ENCODE assay signal across 8 mouse cellular contexts in the genomic region with DNA sequence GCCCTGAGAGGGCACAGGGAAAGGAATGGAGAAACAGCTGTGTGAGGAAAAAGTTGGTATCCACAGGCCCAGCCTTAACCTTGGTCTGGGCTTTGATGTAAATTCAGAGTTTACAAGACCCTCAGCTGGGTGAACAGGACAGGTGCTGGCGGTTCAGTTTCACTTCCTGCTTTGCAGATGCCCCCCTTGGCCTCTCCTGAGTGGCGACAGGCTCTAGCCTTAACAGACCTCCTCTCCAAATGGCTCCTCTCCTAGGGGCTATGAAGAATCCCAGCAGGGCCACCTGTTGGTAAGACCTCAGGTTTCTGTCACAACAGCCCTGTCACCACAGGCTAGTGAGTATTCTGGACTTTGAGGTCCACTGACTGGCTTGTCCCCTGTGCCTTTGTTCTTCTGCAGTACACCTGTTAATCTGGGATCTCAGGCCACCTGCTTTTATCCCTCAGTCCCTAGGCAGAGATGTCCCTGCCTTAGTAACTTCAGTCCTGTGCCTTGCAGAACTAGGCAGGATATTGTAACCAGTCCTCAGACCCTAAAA. TPM values are rescaled to one million over a fixed set of nuclear protein-coding genes. Genes with fewer than 3 reads are reported as not detected.
DNase-seq lines count a peak whose midpoint lies in the region; ATAC-seq and TF ChIP-seq lines count a peak whose summit lies in the region.

No protein-coding gene starts in this region.

- H3K27me3 ChIP-seq in lung, embryonic 14.5 days (ENCODE audit: insufficient read depth, low read length): peaks cover 4% of the 10 kb centered on the region; the same call in 1 of the 2 replicates
- peaks cover 14% of the 10 kb centered on the region for H3K27me3 ChIP-seq in embryonic facial prominence, embryonic 13.5 days
- H3K27me3 ChIP-seq in hindbrain, embryonic 15.5 days: peaks cover 18% of the 10 kb centered on the region
- peaks cover 20% of the 10 kb centered on the region for H3K27me3 ChIP-seq in midbrain, embryonic 16.5 days (ENCODE audit: control insufficient read depth, insufficient read depth, low read depth, low read length)

- peak overlapping the region; percentile 80; the same call in 1 of the 2 replicates for H3K4me2 ChIP-seq in lung, embryonic 14.5 days
- H3K4me2 ChIP-seq in embryonic facial prominence, embryonic 13.5 days: peak overlapping the region; percentile 89
- H3K4me2 ChIP-seq in hindbrain, embryonic 15.5 days: peak overlapping the region; percentile 86
- peak overlapping the region; percentile 54; the same call in 1 of the 2 replicates for H3K4me2 ChIP-seq in midbrain, embryonic 16.5 days (ENCODE audit: low read length)

- peaks cover 28% of the 10 kb centered on the region for H3K36me3 ChIP-seq in lung, embryonic 14.5 days (ENCODE audit: insufficient read depth)
- peaks cover 22% of the 10 kb centered on the region for H3K36me3 ChIP-seq in embryonic facial prominence, embryonic 13.5 days
- peaks cover 21% of the 10 kb centered on the region for H3K36me3 ChIP-seq in hindbrain, embryonic 15.5 days
- peaks cover 19% of the 10 kb centered on the region for H3K36me3 ChIP-seq in midbrain, embryonic 16.5 days (ENCODE audit: control insufficient read depth, insufficient read depth, low read length)

- WGBS in lung, embryonic 14.5 days: 36% methylated on average over 2 of the region's 2 CpGs
- 43% methylated on average over 2 of the region's 2 CpGs for WGBS in embryonic facial prominence, embryonic 13.5 days
- WGBS in hindbrain, embryonic 15.5 days: 72% methylated on average over 2 of the region's 2 CpGs
- 66% methylated on average over 2 of the region's 2 CpGs for WGBS in midbrain, embryonic 16.5 days

- no peaks in the 10 kb centered on the region for H3K4me1 ChIP-seq in lung, embryonic 14.5 days (ENCODE audit: insufficient read depth)
- H3K4me1 ChIP-seq in embryonic facial prominence, embryonic 13.5 days: peaks cover 20% of the 10 kb centered on the region
- H3K4me1 ChIP-seq in hindbrain, embryonic 15.5 days (replicated peaks): peaks cover 16% of the 10 kb centered on the region
- H3K4me1 ChIP-seq in midbrain, embryonic 16.5 days (ENCODE audit: control insufficient read depth, insufficient read depth, low read length): peaks cover 11% of the 10 kb centered on the region

- H3K27ac ChIP-seq in lung, embryonic 14.5 days (ENCODE audit: low read depth): no peak overlapping the region
- no peak overlapping the region for H3K27ac ChIP-seq in embryonic facial prominence, embryonic 13.5 days
- peak overlapping the region; percentile 77 for H3K27ac ChIP-seq in hindbrain, embryonic 15.5 days (replicated peaks)
- H3K27ac ChIP-seq in midbrain, embryonic 16.5 days (ENCODE audit: low read length): peak overlapping the region; percentile 26

- no peak for DNase-seq in lung, embryonic 14.5 days
- DNase-seq in lung, postnatal 14 days: no peak
- no peak for DNase-seq in testis, postnatal 10 days (ENCODE audit: low spot score)
- DNase-seq in left cerebral cortex, postnatal 4 days: no peak
- DNase-seq in T-cell, adult 2 months (ENCODE audit: low spot score): no peak

- no peak for TF ChIP-seq CTCF in lung, embryonic 14.5 days (IDR thresholded peaks at IDR 0.05; ENCODE audit: low read depth)

- no peak for ATAC-seq in lung, embryonic 14.5 days (ENCODE audit: insufficient read depth)
- no peak for ATAC-seq in embryonic facial prominence, embryonic 13.5 days (ENCODE audit: insufficient number of reproducible peaks, insufficient read depth, low FRiP score, low TSS enrichment, low read depth)
- ATAC-seq in hindbrain, embryonic 15.5 days (ENCODE audit: low FRiP score, low read depth): no peak
- ATAC-seq in midbrain, embryonic 16.5 days: no peak

- no peaks in the 10 kb centered on the region for H3K9me3 ChIP-seq in lung, embryonic 14.5 days (ENCODE audit: low read depth, low read length)
- H3K9me3 ChIP-seq in embryonic facial prominence, embryonic 13.5 days: no peaks in the 10 kb centered on the region
- H3K9me3 ChIP-seq in hindbrain, embryonic 15.5 days: no peaks in the 10 kb centered on the region
- no peaks in the 10 kb centered on the region for H3K9me3 ChIP-seq in midbrain, embryonic 16.5 days (replicated peaks; ENCODE audit: control insufficient read depth, low read length, poor library complexity, severe bottlenecking)

- intact Hi-C loops in left cerebral cortex, postnatal 4 days (cut with DNase I): loop anchor here (10.0 kb wide), 1 partner anchor 466 kb away; a partner anchor contains a TSS

- 0 out of 2 replicates have a peak overlapping the region, but pooled peaks have one; percentile 69 for H3K9ac ChIP-seq in lung, embryonic 14.5 days
- peak overlapping the region; percentile 82 for H3K9ac ChIP-seq in embryonic facial prominence, embryonic 13.5 days
- H3K9ac ChIP-seq in hindbrain, embryonic 15.5 days: 0 out of 2 replicates have a peak overlapping the region, but pooled peaks have one; percentile 10
- H3K9ac ChIP-seq in midbrain, embryonic 16.5 days (ENCODE audit: low read depth, low read length): peak overlapping the region; percentile 42; the same call in 1 of the 2 replicates

- 0 out of 2 replicates have a peak overlapping the region, but pooled peaks have one; percentile 83 for H3K4me3 ChIP-seq in lung, embryonic 14.5 days (ENCODE audit: low read depth, low read length)
- peak overlapping the region; percentile 86 for H3K4me3 ChIP-seq in embryonic facial prominence, embryonic 13.5 days
- no peak overlapping the region for H3K4me3 ChIP-seq in hindbrain, embryonic 15.5 days
- no peak overlapping the region for H3K4me3 ChIP-seq in midbrain, embryonic 16.5 days (ENCODE audit: low read depth, low read length)

RNA-seq across cellular contexts. Expression of a gene that starts 1.5 kb away (rescaled TPM):
- polyA plus RNA-seq in lung, embryonic 14.5 days (2014; fragmentation: Nextera tagmentation; extraction: Ambion mirVana): 5,317 and 5,483 TPM in 2 replicates
- 4,412 and 4,959 TPM in 2 replicates for polyA plus RNA-seq in embryonic facial prominence, embryonic 13.5 days (2015; fragmentation: Nextera tagmentation; extraction: Ambion mirVana)
- polyA plus RNA-seq in hindbrain, embryonic 15.5 days (2015; fragmentation: Nextera tagmentation; extraction: Ambion mirVana): 2,082 and 2,226 TPM in 2 replicates
- 1,781 and 1,796 TPM in 2 replicates for polyA plus RNA-seq in midbrain, embryonic 16.5 days (2015; fragmentation: Nextera tagmentation; extraction: Ambion mirVana)
- total RNA-seq in left cerebral cortex, postnatal 4 days (2021): 1,000 to 10,000 TPM in 1 of 2 experiments, 100 to 1,000 TPM in 1; 955 to 1,024 TPM

RNA-seq across cellular contexts. Expression of a gene that starts 6.2 kb away (rescaled TPM):
- 0.12 and 0.16 TPM in 2 replicates for polyA plus RNA-seq in lung, embryonic 14.5 days (2014; fragmentation: Nextera tagmentation; extraction: Ambion mirVana)
- polyA plus RNA-seq in embryonic facial prominence, embryonic 13.5 days (2015; fragmentation: Nextera tagmentation; extraction: Ambion mirVana): 0.18 and 0.32 TPM in 2 replicates
- 1.7 and 1.9 TPM in 2 replicates for polyA plus RNA-seq in hindbrain, embryonic 15.5 days (2015; fragmentation: Nextera tagmentation; extraction: Ambion mirVana)
- 1.7 and 1.9 TPM in 2 replicates for polyA plus RNA-seq in midbrain, embryonic 16.5 days (2015; fragmentation: Nextera tagmentation; extraction: Ambion mirVana)
- total RNA-seq in left cerebral cortex, postnatal 4 days (2021): 1 to 10 TPM; 4.4 to 4.5 TPM

RNA-seq across cellular contexts. Expression of a gene that starts 7.0 kb away (rescaled TPM):
- polyA plus RNA-seq in lung, embryonic 14.5 days (2014; fragmentation: Nextera tagmentation; extraction: Ambion mirVana): 53.3 and 54.4 TPM in 2 replicates
- polyA plus RNA-seq in embryonic facial prominence, embryonic 13.5 days (2015; fragmentation: Nextera tagmentation; extraction: Ambion mirVana): 49.8 and 52.6 TPM in 2 replicates
- polyA plus RNA-seq in hindbrain, embryonic 15.5 days (2015; fragmentation: Nextera tagmentation; extraction: Ambion mirVana): 62.0 and 68.5 TPM in 2 replicates
- polyA plus RNA-seq in midbrain, embryonic 16.5 days (2015; fragmentation: Nextera tagmentation; extraction: Ambion mirVana): 59.7 and 65.0 TPM in 2 replicates
- total RNA-seq in left cerebral cortex, postnatal 4 days (2021): 10 to 100 TPM; 79.8 to 84.0 TPM

RNA-seq across cellular contexts. Expression of a gene that starts 25.0 kb away (rescaled TPM):
- 121 and 125 TPM in 2 replicates for polyA plus RNA-seq in lung, embryonic 14.5 days (2014; fragmentation: Nextera tagmentation; extraction: Ambion mirVana)
- 108 and 124 TPM in 2 replicates for polyA plus RNA-seq in embryonic facial prominence, embryonic 13.5 days (2015; fragmentation: Nextera tagmentation; extraction: Ambion mirVana)
- 166 and 176 TPM in 2 replicates for polyA plus RNA-seq in hindbrain, embryonic 15.5 days (2015; fragmentation: Nextera tagmentation; extraction: Ambion mirVana)
- polyA plus RNA-seq in midbrain, embryonic 16.5 days (2015; fragmentation: Nextera tagmentation; extraction: Ambion mirVana): 167 and 182 TPM in 2 replicates
- total RNA-seq in left cerebral cortex, postnatal 4 days (2021): 10 to 100 TPM; 86.2 to 89.3 TPM

RNA-seq across cellular contexts. Expression of a gene that starts 35.7 kb away (rescaled TPM):
- polyA plus RNA-seq in lung, embryonic 14.5 days (2014; fragmentation: Nextera tagmentation; extraction: Ambion mirVana): 0.54 and 0.72 TPM in 2 replicates
- 3.2 and 5.3 TPM in 2 replicates for polyA plus RNA-seq in embryonic facial prominence, embryonic 13.5 days (2015; fragmentation: Nextera tagmentation; extraction: Ambion mirVana)
- 19.2 and 19.8 TPM in 2 replicates for polyA plus RNA-seq in hindbrain, embryonic 15.5 days (2015; fragmentation: Nextera tagmentation; extraction: Ambion mirVana)
- polyA plus RNA-seq in midbrain, embryonic 16.5 days (2015; fragmentation: Nextera tagmentation; extraction: Ambion mirVana): 15.4 and 16.1 TPM in 2 replicates
- 10 to 100 TPM; 29.6 to 48.2 TPM for total RNA-seq in left cerebral cortex, postnatal 4 days (2021)

Comparison
In these comparisons a context has a peak if more than half of its experiments do, and no peak if none do; other contexts are left out.
1. H3K27ac ChIP-seq: peak in hindbrain, embryonic 15.5 days (single experiment) and midbrain, embryonic 16.5 days (single experiment); none in lung, embryonic 14.5 days (single experiment) and embryonic facial prominence, embryonic 13.5 days (single experiment).
2. H3K4me3 ChIP-seq: peak in lung, embryonic 14.5 days (single experiment) and embryonic facial prominence, embryonic 13.5 days (single experiment); none in hindbrain, embryonic 15.5 days (single experiment) and midbrain, embryonic 16.5 days (single experiment).
3. H3K9ac ChIP-seq: peak in every context shown above with its lines; median percentile 82 in embryonic facial prominence, embryonic 13.5 days; 69 in lung, embryonic 14.5 days; 42 in midbrain, embryonic 16.5 days; 10 in hindbrain, embryonic 15.5 days.
4. Peak in every context shown above with its lines, with median percentiles within 50 percentile points of each other: H3K4me2 ChIP-seq.